Mouse (Mus musculus) kidney, adult 8-10 months (tissue): ENCODE data around the gene Pgls.
A peak's percentile ranks its signal among the peaks of the same experiment; 100 is the strongest.

Experiments used
- DNase-seq, 2 experiments: peaks; one replicate each; pipeline ENCODE4 v3.0.0; 2022

The Pgls gene

GRCm38 (mm10) chr8:71598841-71599240 lies 6.9 kb downstream of the Pgls start:
- no peak for DNase-seq

- DNase-seq, result no peak
Measured at GRCm38 (mm10) chr8:71601939-71602665, 10.1 kb downstream of the Pgls start.

DNA sequence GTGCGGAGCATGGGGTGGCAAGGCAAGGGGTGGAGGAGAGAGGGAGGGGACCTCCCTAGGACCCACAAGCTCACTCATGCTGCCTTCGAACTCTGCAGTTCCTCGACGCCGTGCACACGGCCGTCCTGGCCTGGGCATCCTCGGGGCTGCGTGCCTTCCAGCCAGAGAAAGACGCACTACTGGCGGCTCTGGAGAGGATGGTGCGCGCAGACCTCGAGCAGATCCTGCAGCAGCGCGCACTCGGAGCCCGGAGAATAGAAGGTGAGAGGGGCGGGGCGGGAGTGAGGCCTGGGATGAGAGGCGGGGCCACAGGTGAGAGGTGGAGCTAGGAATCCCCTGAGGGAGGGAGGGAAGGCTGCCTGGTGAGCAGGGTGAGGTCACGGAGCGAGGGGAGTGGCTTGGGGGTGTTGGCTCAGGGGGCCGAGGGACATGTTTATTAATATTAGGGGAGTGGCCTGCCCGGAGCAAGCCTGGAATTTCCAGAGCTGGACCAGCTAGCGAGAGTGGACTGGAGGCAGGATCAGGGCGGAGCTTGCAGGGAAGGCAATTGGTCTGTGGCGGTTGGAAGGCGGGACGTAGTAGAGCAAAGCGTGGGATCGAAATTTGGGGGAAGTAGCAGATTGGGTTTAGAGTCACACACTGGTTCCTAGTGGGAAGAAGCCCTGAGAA lies 10.8 kb downstream of the Pgls start:
- peak; percentile 89 to 95 for DNase-seq

GRCm38 (mm10) chr8:71604021-71604420 lies 12.0 kb downstream of the Pgls start:
- no peak for DNase-seq

DNA sequence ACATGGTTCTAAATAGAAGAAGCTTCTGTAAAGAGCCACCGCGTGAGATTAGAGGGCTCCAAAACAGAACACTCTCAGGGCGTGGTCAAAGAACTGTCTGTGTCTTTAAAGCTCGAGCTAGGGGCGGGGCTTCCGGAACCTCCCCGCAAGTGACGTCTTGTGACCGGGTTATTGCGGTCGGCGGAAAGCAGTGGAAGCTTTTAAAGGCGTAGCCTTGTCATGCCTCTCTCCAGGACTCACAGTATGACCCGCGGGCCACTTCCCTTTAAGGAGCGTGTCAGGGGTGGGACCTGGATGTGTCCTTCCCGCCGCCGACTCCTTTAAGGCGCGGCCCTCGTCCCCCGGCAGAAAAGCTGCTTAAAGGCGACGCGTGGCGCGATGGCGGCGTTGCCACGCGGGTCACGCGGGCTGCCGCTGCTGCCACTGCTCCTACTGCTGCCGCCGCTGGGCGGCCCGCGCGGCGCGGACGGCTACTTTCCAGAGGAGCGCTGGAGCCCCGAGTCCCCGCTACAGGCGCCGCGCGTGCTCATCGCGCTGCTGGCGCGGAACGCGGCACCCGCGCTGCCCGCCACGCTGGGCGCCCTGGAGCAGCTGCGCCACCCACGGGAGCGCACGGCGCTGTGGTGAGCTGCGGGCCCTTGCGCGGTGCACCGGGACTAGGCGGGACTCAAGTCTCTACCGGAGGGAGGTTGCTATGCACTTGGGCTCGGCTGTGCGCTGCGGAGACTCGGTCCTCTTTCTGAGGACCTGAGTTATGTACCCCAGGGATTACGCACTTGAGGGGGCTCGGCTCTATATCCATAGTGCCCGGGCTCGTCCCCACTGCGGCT lies 19.1 kb downstream of the Pgls start, which contains the start of gene Colgalt1:
Gene Colgalt1, plus strand, starts transcription at position 177 of the 830 bp plus-strand sequence.
- peak; percentile 99 for DNase-seq

GRCm38 (mm10) chr8:71612141-71612540 lies 20.2 kb downstream of the Pgls start:
- no peak for DNase-seq

DNA sequence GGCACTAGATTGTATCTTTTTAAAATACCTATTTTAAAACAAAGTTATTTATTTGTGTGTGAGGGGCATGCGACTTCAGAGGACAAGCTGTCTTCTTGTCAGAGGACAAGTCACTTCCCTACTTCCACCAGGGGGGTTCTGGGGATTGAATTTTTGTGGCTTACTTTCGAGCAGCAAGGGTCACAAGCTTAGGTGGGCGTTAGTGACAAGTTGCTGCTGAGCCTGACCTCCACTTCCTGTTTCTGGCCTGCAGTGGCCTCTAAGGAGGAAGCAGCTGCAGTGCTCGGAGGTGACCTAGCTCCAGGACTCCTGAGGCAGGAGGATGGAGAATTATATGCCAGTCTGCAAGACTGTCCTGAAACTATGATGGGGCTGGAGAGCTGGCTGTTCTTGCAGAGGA lies 21.4 kb downstream of the Pgls start:
- no peak for DNase-seq

GRCm38 (mm10) chr8:71619786-71620185 lies 27.8 kb downstream of the Pgls start:
- no peak for DNase-seq

GRCm38 (mm10) chr8:71625088-71625487 lies 33.1 kb downstream of the Pgls start:
- no peak for DNase-seq

- DNase-seq, result no peak
Measured at GRCm38 (mm10) chr8:71626753-71627152, 34.8 kb downstream of the Pgls start.

GRCm38 (mm10) chr8:71627265-71628099 lies 35.5 kb downstream of the Pgls start:
- no peak for DNase-seq

DNA sequence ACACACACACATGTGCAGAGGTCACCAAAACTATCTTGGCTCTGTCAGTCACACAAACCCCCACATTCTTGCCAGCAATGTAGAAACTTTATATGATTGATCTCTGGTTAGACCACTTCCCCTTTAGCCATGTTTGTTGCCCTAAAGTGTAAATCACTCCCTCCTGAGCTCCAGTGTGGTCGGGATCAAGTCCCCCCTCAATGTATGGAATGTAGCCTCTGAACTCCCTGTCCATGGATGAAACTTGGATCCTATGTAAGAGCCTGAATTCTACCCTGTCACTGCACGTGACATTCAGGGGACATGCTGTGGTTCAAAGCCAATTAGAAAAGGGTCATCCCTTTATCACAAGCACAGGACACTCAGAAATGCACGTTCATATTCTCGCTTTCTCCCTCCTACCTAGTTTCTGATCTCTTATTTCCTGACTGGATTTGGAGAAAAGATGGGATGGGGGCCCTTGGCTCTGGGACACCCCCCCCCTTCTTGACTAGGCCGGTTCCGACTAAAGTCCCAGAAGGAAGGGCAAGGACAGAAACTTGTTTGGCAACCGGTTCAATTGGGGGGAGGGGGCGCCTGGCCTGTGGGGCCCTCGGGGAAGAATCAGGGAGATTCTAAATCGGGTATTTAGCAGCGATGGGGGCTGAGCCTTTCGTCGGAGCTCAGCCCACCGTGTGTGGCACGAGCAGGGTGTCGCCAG lies 36.6 kb downstream of the Pgls start:
- DNase-seq, result no peak

DNA sequence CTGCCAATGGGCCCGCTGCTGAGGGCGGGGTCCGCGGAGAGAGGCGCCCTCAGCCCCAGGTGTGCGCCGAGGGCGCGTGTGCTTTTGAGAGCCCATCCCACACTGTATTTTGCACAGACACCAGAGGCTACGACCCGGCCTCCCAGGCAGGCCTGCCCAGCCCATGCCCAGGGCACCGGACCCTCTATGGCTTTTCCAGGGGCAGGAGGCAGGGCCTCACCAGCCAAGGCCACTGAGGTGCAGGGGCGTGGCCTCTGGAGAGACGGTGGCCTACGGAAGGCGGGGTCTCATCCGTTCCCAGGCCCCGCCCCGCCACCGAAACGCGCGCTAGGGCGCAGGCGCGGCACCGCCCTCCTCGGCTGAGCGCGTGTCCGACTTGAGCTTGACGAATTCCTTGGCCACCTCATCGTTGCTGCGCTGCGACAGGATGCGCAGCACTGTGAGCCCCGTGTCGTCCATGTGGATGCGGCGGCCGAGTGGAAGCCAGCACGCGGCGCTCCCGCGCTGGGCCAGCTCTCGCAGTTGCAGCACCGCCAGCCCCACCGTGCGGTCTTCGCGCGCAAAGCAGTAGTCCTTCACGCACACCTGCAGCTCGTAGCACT lies 37.2 kb downstream of the Pgls start:
- DNase-seq, result peak; percentile 92 to 94

DNA sequence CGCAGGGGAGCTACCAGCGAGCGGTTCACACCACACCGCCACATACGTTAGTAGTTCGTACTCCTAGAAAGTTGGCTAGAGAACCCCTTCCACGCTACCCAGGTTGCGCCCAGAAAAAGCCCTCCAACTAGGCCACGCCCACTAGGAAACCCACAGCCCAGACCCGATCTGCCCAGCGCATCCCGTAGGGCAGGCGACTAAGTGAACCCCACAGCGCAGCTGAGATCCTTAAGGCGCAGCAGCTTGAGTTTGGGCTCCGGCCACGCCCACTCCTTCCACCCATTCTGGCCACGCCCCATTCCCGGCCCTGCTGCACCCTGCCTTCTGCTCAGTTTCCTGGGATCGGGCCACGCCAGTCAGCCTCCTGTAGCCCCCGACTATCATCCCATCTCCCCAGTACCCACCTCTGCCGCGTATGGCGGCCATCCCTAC lies 37.8 kb downstream of the Pgls start:
- peak; percentile 43 to 60 for DNase-seq

DNA sequence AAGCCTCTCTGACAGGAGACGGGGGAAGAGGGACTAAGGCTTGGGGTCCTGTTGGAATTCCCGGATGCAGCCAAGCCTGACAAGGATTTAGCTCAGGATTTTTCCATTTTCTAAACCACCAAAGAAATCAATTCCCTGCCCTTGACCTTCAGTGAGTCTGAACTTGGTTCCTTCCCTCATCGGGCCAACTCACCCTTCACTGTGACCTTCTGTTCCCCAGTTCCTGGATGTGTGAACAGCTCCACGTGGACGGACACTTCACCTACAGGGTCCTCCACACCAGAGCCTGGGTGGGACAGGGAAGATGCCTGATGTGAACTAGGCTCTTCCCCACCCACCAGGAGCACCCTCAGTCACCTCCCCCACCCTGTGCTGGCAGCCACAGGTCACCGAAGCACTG lies 38.8 kb downstream of the Pgls start:
- no peak for DNase-seq

DNA sequence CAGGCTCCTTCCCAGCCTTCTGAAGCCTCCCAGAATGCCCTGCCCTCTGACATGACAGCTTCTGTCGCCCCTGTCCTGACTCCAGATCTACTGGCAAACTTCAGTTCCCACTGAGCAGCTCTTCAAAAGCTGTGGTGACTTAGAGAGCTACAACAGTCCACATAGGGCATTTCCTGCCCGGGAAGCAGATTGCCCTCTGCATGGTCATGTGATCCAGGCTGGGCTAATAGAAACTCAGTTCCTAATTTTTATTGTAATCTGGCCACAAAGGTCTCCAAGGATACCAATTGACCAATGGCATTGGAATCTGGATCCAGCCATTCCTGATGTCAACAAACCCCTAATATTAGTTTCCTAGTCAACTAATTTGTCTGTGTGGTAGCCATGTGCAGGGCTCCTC lies 39.9 kb downstream of the Pgls start:
- no peak for DNase-seq

DNA sequence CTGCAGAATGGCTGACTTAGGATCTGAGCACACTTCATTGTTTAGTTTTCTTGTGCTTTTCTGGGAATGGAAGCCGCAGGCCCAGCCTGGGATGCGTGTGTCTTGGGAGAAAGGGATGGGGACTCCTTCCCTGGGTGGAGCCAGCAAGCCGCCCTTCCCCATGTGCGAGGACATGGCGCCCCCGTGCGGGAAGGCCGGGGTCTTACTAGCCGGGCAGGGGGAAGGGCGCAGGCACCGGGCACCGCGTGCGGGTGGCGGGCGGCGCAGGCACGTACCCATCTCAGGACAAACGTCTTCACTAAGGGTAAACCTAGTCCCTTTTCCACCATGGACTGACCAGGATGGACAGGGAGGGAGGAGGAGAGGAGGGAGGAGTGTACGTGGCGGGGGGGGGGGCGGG lies 41.2 kb downstream of the Pgls start:
- DNase-seq, result peak in 1 of 2 experiments; percentile 42

DNA sequence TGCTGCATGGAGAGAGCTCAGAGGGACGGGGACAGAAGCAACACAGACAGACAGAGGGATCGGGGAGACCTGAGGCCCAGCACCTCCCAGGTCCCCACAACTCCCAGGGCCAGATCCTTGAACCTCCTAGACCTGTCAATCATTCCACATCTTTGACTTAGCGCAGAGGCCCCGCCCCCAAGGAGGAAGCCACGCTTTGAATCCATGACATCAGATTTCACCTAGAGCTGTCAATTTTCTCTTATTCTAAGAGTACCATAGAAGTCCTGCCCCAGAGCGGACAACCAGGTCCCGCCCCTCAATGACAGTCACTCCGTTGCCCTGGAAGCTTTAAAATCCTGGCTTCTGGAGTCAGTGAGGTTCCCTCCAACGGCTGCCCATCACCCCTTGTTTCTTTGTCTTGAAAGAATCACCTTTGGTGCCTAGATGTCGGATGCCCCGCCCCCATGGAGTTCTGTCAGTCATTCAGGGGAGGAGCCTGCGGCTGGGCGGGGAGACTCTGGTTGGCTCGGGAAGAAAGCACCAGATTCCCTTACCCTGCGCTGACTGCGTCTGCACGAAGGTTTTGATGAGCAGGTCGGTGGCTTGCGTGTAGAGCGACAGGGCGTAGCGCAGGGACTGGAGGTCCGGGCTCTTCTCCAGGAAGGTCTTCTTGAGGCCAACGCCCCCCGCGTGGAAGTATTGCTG lies 42.1 kb downstream of the Pgls start:
- DNase-seq, result peak; percentile 50 to 65

DNA sequence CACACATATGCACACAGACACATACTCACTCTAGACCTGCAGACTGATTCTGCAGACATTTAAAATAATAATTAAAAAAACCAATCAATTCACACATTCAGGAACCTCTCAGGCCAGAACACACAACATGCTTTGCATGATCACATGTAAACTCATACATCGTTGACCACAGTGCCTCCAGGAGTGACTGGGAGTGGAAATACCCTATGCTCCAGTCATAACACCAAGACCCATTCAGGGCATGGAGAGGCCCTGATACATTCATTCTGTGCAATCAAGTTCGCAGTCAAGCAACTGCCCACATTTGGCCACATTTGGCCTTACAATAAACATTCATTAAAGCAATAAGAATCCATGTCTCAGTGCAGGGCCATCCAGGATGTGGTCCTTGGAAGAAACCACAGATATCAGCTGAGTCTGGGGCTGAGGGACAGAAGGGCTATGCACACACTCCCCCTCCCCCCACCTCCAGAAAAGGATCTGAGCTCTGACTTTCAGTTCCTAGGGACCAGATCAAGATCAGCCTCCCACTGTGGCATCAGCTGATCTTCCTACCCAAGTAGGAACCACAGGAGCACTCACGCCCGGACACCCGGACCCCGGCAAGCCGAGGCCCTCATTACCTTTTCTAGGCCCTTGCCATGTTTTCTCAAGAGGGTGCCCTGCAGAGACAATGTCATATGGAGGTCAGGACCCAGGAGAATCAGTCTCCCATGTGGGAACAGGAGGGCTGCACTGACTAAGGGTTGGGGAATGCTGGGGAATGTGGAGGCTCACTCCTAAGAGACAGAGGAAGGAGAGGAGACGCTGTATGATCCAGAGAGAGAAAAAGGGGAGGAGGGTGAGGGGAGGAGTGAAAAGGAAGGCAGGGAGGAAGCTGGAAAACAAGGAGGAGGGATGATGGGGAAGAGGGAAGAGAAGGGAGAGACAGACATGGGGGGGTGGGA lies 45.4 kb downstream of the Pgls start:
- DNase-seq, result no peak

DNA sequence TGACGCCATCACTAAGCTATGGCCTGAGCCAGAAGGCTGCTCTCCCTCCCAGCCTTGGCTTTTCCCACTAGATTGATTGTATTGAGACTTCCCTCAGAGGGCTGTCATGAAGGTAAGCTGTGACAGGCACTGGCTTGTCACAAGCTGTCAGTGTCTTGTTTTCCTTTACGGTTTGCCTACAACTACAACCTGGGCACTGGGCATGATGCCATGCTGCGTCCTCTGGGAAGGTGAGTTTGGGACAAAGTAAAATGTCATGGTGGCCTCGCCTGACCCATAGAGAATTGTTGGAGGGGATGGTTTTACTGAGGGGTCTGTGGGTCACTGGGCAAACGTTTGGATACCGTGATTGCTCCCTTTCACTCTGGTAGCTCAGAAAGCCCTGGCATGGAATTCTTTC lies 46.3 kb downstream of the Pgls start:
- DNase-seq, result no peak
